Mouse (Mus musculus) skeletal muscle tissue, adult 2 months (tissue): ENCODE measurements around the gene Mettl9.
"Not testable (repeated sequence)": the region's sequence is repeated elsewhere in the genome, so short reads cannot be mapped to it uniquely, and the experiment has no call there.

Experiments
- DNase-seq: peaks from one replicate; pipeline ENCODE4 v3.0.0-alpha.2; 2012; ENCODE audit warnings: low read depth, low spot score

The Mettl9 gene

DNA sequence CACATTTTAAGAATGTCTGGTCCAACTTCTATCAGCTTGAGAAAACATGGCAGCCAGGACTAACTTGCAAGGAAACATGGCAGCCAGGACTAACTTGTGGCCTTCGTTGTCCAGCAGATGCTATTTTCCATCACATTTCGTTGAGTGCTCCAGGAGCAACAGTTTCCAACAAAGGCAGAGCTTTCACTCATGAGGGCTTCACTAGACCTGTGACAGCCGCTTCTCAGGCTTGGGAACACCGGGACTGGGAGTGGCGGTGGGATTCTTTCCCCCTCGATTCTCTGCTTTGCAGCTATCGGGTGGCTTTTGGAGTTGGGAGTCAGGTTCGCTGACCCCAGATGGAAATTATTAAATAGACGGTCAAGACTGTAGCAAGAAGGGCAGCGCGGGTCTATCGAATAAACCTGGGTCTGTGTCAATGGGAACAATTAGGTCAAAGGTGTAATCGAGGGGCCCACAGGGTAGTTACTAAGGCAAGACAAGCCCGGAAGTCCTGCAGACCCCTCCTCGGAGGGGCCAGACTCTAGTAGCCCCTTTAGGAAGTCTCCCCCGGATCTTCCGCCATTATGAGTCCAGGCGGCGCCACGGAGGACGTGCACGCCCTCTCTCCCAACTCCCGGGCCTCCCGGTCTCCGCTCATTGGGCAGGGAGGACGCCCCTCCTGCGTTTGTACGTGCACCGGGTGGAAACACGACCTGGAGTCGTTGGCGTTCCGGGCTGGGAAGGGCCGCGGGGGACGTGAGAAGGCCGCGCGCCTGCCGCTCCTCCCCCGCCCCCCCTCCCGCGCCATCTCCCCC, at the start of gene Mettl9:
Mettl9 (plus strand) TSS at position 590 of the 797 bp plus-strand sequence.
- peak; percentile 94 for DNase-seq

GRCm38 (mm10) chr7:120991191-120991590, 43.1 kb upstream of the Mettl9 start:
- no peak for DNase-seq

GRCm38 (mm10) chr7:120999021-120999530, 35.2 kb upstream of the Mettl9 start:
- no peak for DNase-seq

DNA sequence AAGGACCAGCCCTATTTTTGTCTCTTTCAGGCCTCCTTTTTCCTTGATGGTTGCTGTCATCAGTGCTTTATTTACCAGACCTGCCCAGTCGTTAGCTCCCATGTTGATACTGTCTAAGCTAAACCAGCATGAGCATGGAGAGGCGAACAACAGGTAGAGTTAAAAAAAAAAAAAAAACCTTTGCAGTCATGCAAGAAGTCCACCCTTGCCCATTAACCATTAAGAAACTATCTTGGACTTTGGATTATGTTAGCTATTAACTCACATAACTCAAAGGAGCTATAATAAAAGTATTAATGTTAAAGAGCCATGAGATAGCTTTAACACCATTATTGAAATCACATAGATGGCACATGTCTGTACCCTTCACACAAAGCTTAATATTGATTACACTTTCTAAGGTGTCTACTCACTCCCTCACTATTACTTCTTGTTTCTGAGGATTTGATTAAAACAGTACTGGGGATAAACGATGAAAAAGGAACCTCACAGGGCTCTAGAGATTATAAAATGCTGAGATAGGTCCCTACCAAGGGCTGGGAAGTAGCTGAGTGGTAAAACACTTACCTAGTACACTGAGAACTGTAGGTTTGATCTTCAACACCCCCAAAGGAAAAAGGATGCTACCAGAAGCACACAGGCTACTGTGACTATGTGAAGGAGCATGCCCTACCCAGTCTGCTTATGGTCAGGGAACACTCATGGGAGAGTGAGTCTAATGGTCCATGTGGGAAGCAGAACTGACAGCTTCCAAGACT, 34.0 kb upstream of the Mettl9 start:
- DNase-seq, result no peak

GRCm38 (mm10) chr7:121001879-121002278, 32.4 kb upstream of the Mettl9 start:
- no peak for DNase-seq

GRCm38 (mm10) chr7:121002407-121002928, 31.8 kb upstream of the Mettl9 start:
- no peak for DNase-seq

DNA sequence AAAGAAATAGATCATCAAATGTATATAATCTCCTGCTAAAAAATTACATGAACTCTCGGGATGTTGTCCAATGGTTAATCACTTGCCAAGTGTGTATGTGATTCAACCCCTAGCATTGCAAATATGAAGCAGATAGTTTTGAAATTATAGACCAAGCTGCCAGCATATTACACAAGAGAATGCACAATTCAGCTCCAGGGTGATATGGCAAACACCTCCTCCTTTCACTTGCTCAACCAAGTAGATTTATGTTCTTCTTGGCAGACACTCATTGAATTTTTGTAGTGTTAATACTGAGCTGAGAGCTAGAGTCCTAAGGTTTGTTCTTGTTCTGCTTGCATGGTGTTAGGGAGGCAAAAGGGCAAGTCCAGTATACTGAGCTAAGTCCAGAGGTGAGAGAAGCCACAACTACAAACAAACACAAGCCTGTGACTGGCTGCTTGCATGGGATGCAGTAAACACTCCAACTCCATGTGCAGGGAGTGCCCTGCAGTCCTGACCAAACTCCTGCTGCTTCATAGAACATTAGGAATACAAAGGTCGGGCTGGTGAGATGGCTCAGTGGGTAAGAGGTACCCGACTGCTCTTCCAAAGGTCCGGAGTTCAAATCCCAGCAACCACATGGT, 30.3 kb upstream of the Mettl9 start:
- DNase-seq, result no peak

GRCm38 (mm10) chr7:121011794-121012689, 22.2 kb upstream of the Mettl9 start:
- DNase-seq, result no peak

DNA sequence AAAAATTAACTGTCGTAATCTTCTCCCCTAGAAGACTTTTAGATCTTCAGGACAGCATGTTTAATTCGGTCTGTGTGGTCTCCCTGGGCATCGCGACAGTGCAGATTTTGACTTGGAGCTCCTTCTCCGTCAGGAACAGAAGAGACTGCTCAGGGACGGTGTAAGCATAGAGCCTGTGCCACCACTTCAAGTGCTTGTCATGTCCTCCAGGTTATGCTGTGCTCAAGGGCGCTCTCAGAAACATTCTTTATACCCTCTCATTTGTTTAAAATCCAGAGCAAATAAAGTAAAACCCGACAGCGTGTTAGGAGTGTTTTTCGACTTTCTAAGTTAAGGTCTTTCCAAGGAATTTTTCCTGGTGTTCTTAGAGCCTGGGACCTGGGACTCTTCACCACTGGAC, 19.8 kb upstream of the Mettl9 start:
- DNase-seq, result no peak

- DNase-seq, result no peak
These were observed 15.5 kb upstream of the Mettl9 start for GRCm38 (mm10) chr7:121018778-121019177.

DNA sequence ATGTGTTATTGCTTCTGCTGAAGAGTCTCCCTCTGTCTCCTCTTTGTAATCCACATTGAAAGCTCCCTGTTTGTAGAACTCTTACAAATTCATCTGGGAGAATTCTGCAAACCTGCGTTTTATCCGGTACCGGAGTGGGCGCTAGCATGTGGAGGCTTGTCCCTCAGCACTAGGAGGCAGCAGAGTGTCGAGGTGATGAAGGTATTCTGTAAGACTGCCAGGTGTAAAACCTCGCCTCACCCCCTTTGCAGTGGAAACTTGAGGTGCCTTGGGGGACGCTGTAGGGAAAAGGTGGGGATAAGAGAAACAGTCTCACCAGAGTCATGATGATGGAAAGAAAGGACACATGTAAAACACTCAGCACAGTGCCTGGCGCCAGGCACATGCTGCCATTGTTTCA, 14.0 kb upstream of the Mettl9 start:
- DNase-seq, result no peak

DNA sequence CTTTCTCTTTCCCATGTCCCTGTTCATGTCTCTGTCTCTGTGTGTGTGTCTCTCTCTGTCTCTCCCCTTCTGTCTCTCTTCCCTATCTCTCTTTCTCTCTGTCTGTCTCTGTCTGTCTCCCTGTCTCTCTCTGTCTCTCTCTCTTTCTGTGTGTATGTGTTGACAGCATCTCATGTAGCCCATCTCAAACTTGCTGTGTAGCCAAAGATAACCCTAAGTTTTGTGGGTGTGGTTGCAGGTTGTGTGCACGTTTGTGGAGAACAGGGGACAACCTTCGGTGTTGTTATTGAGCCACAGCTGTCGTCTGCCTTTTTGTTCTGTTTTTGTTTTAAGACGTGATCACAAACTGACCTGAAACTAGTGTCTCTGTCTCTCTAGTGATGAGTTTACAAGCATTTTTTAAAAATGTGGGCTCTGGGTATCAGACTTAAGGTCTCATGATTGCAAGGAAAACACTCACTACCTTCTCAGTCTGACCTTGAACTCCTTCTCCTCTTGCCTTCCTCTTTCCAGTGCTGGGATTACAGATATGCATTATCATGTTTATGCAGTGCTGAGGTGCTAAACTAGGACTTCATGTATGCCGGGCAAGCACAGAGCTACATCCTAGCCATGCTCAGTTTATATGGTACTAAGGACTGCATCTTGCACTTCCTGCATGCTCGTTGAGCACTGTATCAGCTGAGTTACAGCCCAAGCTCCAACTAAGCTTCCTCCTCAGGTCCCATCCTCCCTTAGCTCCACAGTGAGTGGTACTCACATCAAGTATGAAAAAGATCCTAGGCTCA, 8.8 kb upstream of the Mettl9 start:
- no peak for DNase-seq

DNA sequence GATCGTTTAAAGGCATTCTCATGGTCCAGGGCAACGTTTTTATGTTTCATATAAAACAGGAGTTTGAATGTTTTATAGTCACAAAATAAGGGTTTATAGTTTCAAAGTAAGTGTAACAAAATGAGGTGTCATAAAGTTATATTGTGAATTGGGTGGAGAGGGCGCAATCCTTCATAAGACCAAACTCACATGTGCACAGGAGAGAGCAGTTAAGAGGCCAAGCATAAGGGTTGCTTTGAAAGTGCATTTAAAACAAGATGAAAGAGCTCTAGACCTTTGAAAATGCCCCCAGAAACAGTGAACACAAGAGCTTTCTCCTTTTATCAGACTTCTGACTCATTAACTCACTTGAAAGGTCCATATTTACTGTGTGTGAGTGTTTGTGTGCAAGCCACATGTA, 7.9 kb upstream of the Mettl9 start:
- DNase-seq, result no peak

GRCm38 (mm10) chr7:121029947-121030346, 4.3 kb upstream of the Mettl9 start:
- not testable (repeated sequence) for DNase-seq

- DNase-seq, result no peak
These were observed 476 bp downstream of the Mettl9 start for GRCm38 (mm10) chr7:121034701-121035141.

GRCm38 (mm10) chr7:121035161-121035721, 996 bp downstream of the Mettl9 start:
- peak; percentile 14 for DNase-seq

GRCm38 (mm10) chr7:121040595-121040994, 6.3 kb downstream of the Mettl9 start:
- no peak for DNase-seq

DNA sequence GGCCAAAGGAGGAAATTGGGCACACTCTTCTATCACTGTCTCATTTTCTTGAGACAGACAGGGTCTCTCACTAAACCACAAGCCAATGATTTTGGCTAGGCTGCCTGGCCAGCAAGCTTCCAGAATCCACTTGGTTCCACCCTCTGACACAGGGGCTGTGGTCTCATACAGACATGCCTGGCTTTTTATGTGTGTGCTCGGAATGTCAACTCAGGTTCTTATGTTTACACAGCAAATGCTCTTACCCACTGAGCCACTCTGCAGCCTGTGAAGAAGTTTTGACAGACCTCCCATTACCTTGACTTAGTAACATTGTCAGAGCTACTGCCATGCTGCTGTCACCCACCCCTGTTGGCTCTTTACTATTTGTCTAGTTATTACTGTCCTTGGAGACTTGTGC, 7.7 kb downstream of the Mettl9 start:
- no peak for DNase-seq

DNA sequence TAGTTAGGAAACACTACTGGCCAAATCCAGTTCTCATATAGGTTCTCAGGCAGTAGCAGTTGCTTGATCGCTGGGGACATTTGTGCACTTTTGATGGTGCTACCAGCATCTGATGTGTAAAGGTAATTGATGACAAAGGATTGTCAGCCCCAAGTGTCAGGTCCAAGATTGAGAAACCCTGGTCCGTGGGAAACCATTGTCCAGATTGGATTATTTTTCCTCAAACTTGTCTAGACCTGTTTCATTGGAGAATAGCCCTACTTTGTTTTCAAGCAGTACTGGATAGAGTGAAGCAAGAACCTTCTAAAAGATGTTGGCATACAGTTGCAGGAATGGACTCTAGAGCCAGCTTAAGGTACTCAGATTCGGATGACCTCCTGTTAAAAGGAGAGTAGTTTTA, 8.8 kb downstream of the Mettl9 start:
- no peak for DNase-seq

DNA sequence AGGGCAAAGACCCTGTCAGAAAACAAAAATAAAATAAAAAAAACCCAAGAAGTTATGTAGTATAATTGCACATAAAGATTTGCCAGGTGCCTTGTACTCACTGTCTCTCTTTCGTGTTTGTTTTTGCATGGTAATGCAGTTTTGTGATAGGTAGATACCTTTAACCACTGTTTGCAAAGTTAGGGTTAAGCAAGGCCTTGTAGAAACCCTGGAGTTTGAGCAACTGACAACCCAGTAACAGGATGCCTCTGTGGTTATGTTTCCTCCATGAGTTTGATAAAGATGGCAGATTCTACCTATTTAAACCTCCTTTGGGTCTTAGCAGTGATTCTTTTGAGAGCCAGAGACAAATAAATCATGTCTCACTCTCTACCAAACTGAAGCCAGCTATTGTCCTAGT, 9.3 kb downstream of the Mettl9 start:
- no peak for DNase-seq
